Mouse (Mus musculus) stomach, postnatal 0 days (tissue): ENCODE data around the gene Dnajb3.

Source experiments
- CTCF ChIP-seq: IDR thresholded peaks from 2 replicates; pipeline ENCODE4 v1.5.1; 2016; ENCODE audit warnings: antibody characterized with exemption, low read depth, mild to moderate bottlenecking, moderate library complexity
- EP300 ChIP-seq: optimal IDR thresholded peaks from 2 replicates; pipeline ENCODE3; 2016; ENCODE audit warnings: antibody characterized with exemption

GRCm38 (mm10) chr1:88195687-88196086 lies 9.9 kb downstream of the Dnajb3 start:
- no peak for TF ChIP-seq CTCF
- TF ChIP-seq EP300 = no peak
